Mouse (Mus musculus): Measurements from ENCODE around the gene Rgs10.
"Not testable (repeated sequence)": the region's sequence is repeated elsewhere in the genome, so short reads cannot be mapped to it uniquely, and the experiment has no call there.

The Rgs10 gene

GRCm38 (mm10) chr7:128369366-128369765, 49.2 kb downstream of the Rgs10 start:
- DNase-seq = no peak

- DNase-seq = no peak
Observed at GRCm38 (mm10) chr7:128368828-128369227, 49.7 kb downstream of the Rgs10 start.

- DNase-seq = no peak
Observed at GRCm38 (mm10) chr7:128366654-128367053, 51.9 kb downstream of the Rgs10 start.

DNA sequence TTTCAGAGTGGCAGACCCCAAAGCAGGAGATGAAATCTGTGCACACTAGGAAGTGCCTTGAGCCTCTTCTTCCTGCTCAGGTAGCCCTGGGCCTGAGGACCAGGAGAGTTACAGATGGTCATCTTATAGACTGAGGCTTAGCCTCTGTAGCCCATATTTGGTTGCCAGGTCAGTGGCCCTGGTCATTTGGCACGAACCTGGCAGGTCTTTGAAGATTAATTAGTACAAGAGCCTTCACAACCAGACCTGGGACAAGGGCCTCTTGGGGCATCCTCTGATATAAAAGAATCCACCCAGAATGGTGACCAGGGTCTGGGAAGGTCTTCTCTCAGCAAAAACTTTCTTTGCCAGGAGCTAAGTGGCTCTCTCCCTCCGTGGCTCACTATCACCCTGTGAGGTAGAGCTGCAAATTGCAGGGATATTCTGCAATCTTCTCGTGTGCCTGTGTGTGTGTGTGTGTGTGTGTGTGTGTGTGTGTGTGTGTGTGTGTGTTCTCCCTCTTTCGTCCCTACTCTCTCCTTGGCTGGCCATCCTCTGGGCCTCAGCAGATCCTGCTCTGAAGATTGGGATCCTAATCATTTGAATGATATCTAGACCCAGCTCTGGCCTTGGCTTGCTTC, 53.4 kb downstream of the Rgs10 start:
- DNase-seq = peak; percentile 63

DNA sequence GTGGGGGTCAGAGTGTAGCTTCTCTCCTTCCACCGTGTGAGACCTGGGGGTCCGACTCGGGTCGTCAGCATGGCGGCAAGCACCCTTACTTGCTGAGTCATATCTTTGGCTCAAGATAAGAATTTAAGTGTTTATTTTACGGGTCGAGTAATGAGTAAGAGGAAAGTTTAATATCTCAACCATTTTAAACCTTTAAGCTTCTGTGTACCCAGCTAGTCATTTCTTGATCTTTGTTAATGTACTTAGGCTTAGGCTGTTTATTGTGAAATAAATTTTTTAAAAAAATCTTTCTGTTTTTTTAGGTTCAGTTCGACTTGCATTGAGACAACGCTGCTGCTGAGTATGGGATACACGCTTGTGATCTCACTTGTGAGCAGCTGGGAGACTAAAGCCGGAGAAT, 54.0 kb downstream of the Rgs10 start:
- DNase-seq = no peak

- peak; percentile 66 for DNase-seq
Observed at GRCm38 (mm10) chr7:128363806-128364205, 54.8 kb downstream of the Rgs10 start.

DNA sequence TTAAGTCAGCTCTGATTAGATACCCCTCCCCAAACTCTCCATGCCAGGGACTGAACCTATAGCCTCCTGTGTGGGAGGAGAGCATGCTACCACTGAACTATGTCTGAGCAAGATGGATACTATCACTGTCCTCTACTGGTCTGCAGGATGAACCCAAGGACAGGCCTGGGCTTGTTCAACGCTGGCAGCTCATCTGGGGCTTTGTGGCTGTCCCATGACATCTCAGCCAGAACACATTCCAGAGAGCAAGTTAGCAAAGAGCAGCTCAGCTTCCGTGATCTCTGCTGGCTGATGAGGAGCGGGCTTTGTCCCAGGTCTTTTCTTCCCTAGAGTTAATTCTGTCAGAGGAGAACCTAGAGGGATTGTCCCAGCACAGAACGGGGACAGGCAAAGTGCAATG, 55.6 kb downstream of the Rgs10 start:
- no peak for DNase-seq

- DNase-seq = no peak
Observed at GRCm38 (mm10) chr7:128359741-128360140, 58.8 kb downstream of the Rgs10 start.

DNA sequence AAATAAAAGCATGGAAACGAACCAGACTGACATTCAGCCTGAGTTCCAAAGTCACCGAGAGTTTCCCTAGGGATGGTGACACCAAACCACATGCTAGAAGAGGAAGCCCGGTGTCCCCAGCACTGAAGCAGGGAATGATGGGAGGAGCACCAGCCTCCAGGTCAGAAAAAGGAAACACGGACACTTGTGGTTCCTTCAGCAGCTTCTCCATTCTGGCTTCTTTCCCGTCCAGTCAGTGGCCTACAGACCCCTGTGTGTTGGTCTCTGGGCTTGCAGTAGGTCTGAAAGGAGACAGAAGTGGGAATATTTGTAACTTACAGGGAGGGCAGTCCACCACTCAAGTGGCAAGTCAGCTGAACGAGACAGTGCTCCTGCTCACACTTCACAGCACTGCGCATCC, 59.4 kb downstream of the Rgs10 start:
- no peak for DNase-seq

DNA sequence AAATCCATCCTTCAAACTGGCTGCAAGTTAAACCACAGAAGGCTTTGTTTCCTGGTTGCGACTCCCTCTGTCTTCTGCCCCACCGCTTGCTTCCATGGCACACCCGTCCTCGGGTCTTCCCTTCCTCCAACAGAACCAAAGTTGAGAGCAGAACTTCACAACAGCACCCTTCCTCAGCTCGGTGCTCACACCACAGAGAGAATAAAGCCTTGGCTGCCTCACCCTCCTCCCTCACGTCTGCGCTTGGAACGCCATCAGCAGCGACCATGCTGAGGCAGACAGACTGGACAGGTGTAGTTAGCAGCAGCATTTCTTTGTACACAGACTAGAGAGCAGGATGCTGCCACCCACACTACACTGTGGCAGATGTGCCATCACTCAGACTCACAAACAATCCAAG, 59.8 kb downstream of the Rgs10 start:
- no peak for DNase-seq

DNA sequence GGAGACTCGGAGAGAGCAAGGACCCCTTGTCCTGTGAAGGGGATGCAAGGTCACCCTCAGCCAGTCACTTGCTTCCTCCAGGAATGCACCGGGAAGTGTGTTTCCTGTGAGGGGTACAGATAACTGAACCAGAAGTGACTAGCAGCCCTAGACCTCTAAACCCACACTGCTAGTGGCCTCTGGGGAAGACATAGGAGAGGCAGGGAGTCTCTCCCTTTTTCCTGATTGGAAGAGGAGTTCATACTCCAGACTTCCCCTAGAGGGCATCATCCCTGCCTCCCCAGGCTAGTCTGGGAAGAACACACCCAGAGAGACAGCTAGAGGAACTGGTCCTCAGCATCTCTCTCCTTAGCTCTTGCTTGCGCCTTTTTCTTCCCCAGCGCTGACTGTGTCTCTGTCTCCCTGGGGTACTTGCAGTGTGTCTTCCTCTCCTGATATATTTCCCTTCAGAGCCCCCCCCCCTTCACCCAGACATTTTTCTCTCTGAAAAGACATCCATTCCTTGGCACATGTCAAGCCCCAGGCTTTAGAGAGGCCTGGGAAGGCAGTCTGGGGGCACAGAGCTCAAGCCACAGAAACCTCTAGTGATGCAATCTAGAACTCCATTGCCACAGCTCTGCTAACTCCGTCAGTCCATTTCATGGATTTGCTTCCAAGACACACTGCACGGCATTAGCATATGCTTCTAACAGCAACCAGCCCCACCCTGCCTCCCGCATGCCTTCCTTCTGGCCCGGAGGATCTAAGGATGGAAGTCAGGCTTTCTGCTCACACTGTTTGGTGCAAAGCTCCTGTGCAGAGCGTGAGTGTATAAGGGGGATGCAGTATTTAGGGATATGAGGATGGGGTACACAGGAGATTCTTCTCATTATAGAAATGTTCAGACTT, 61.4 kb downstream of the Rgs10 start:
- DNase-seq = no peak

DNA sequence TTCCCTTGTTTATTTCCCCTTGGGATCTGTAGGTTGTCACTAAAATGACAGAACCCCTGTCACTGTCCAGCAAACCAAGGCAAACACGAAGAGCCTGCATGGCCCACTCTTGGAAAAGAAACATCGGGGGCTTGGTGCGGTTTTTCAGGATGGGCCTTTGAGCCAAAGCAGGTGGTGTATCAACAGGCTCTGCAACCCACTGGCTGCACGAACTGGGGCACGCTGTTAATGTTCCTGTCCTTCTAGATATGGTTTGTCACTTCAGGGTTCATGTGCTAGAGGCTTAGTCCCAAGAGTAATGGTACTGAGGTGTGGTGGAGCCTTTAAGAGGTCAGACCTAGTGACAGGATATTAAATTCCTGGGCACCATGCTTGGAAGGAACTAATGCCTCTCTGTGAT, 63.1 kb downstream of the Rgs10 start:
- DNase-seq = no peak

DNA sequence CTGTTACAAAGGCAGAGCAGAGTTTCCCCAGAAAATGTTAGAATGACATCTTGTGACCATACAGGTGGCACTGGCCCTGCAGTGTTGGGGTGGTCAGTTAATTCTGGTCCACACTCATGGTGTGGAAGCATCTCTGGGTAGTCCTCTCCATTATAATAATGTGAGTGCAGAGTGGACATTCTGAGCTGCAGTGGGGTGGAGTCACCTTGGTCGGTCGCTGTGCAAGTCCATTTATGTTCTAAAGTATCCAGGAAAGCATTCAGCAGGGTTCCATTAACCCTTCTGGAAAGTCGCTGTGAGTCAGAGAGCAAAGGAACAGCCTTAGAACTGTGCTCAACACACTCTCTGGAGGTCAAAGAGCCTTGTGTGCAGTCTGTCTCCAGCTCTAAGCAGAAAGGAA, 65.8 kb downstream of the Rgs10 start:
- DNase-seq = no peak

GRCm38 (mm10) chr7:128351176-128351575, 67.4 kb downstream of the Rgs10 start:
- DNase-seq = no peak

GRCm38 (mm10) chr7:128350316-128350715, 68.2 kb downstream of the Rgs10 start:
- DNase-seq = no peak

DNA sequence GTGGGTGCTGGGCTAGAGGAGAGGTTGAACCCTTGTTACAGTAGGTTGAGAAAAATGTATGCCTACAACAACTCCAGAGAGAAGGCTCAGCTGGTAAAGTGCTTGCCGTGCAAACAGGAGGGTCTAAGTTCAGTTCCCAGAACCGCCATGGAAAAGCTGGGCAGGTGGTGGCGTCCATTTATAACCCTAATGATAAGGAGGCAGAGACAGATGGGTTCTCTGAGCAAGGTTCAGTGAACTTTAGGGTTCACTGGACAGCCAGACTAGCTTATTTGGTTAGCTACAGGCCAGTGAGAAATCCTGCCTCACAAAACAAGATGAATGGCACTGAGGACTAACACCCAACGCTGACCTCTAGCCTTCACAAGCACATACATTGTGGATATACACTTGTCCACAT, 68.8 kb downstream of the Rgs10 start:
- peak; percentile 85 for DNase-seq

DNA sequence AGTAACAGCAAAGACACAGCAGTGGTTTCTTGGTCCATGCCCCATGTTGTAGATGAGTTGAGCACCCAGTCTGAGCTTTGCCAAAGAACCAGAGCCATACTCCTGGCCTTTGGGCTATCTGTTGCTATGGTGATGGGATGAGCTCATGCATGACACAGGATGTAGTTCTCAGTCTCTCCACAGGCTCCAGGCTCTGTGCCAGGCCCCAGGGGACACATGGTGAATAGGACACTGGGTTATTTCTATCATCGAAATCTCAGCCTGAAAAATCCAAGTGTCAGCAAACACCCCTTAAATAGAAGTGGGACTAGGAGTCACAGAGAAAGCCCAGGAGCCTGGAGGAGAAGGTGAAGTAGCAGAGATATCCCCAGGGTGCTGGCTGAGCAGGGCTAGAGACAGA, 70.0 kb downstream of the Rgs10 start:
- DNase-seq = peak; percentile 96

DNA sequence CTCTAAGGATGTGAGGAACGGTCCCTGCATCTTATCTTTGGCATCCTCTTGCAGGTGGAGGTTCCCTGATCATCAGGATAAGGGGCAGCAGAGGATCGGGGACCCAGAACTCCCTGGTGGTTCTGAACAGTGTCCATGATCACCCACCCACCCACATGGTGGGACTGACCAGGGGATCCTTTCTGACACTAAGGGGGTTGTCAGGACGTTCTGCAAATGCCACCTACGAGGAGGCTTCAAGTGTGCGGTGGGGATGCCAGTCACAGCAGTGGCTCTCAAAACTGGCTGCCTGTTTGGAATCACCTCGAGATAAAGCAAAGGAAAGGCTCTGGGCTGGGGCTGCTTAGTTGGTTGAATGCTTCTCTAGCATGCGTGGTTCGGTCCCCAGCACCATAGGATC, 71.6 kb downstream of the Rgs10 start:
- DNase-seq = no peak

GRCm38 (mm10) chr7:128346522-128346921, 72.0 kb downstream of the Rgs10 start:
- DNase-seq = no peak

DNA sequence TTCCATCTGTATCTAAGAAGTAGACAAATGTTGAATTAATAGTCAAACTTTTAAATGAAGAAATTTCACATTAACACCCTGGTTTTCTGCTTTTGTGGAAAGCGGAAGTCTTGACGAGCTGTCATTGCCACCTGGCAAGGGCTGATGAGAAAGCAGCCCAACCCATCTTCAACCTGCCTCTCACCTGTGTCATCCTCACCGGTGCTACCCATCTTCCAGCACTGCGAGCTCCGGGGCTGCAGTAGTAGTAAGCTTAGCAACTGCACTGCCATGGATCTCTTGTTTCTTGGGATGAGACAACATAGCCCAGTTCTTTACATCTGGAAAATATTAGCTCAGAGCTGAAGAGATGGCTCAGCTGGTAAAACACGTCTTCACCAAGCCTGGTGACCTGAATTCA, 72.9 kb downstream of the Rgs10 start:
- DNase-seq = no peak

DNA sequence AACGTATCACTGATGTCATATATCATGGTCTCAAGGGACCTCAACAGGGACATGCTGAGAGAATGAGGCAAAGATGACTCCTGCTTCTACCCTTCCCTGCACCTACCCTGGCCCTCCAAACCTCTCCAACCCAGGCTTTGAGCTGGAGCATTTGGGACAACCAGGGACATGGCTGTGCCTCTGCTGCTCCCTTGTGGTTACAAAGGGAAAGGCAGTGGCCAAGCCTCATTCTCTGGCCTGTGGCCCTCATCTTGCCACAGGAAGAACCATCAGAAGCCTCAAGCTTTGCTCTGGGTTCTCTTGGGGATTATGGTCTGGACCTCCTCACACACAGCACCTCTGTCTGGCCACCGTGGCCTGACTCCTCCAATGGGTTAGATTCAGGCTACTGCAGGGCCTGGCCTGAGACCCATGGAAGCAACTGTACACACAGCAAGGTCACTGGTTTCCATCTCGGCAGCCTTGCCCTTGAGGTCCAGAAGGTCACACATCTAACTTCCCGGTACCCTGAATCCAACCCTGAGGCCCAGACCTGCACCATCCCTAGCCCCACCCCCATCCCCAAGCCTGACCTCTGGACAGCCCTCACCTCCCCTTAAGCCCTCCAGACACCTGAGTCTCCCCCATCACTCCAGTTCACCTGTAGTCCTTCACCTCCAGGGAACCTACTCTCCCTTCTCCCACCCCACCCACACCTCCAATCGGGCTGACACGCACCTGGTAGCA, 73.5 kb downstream of the Rgs10 start:
- DNase-seq = peak; percentile 85

DNA sequence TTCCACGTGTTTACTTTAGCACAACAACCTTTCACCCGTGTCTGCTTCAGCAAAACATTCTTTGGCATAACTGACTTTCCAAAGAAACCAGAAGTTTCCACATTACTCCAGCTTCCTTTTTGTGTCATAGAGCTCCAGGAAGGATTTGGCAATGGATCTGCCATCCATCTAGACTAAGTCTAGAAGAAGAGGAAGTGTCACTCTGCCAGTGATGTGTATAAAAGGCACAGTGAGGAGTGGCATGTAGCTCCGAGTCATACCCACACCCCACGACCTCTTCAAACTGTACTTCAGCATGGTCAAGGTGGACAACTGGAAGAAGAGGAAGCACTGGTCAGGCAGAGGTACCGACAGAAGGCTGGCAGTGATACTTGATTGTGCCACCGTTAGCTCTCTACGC, 74.1 kb downstream of the Rgs10 start:
- DNase-seq = no peak

DNA sequence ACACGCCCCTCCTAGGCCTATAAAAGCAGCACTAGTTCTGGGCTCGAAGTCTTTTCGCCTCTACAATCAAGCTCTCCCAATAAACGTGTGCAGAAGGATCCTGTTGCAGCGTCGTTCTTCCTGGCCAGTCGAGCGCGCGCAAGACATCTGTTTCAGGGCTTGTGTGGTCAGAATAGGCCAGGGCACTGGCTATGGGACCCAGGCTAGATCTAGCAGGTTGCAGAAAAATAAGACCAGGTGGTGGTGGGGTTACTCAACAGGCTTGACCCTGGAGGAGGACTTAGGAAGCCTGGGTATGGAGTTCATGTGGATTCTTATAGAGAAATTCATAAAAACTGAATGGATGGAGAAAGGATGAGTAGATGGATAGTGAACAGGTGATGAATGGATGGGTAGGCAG, 75.9 kb downstream of the Rgs10 start:
- not testable (repeated sequence) for DNase-seq

DNA sequence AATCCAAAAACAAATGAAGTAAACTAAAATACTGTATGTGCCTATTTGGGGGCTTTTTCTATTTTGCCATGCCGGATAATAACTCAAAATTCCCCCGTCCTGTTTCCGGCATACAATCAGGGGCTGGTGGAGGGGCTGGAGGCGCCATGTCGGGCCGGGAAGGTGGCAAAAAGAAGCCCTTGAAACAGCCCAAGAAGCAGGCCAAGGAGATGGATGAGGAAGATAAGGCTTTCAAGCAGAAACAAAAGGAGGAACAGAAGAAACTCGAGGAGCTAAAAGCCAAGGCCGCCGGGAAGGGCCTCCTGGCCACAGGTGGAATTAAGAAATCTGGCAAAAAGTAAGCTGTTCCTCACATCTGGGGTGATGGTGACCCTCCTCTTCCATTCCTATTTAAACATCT, 78.2 kb downstream of the Rgs10 start:
- not testable (repeated sequence) for DNase-seq
